Mouse (Mus musculus): ENCODE data around the gene Snx3. TPM values are rescaled to one million over a fixed set of nuclear protein-coding genes. Genes with fewer than 3 reads are reported as not detected.

Snx3 gene
- polyA plus RNA-seq, 1 experiment: 213 TPM

- H3K27ac ChIP-seq (ENCODE audit: insufficient read depth, low read depth, low read length): no peak overlapping the region
Observed at GRCm38 (mm10) chr10:42523556-42524162, 21.8 kb downstream of the Snx3 start.

GRCm38 (mm10) chr10:42525682-42526081, 23.9 kb downstream of the Snx3 start:
- TF ChIP-seq POLR2A (IDR thresholded peaks at IDR 0.05; ENCODE audit: low read depth, low read length): no peak
- TF ChIP-seq CTCF (IDR thresholded peaks at IDR 0.05; ENCODE audit: extremely low read depth, insufficient read length, insufficient replicate concordance, low read depth, low read length): no peak
- no peak overlapping the region for H3K27ac ChIP-seq (ENCODE audit: insufficient read depth, low read depth, low read length)
- H3K4me1 ChIP-seq (ENCODE audit: control insufficient read depth, insufficient read depth, insufficient read length, low read length): peaks cover 4% of the 10 kb centered on the region; the same call in 1 of the 2 replicates
- peaks cover 22% of the 10 kb centered on the region for H3K36me3 ChIP-seq (ENCODE audit: control insufficient read depth, insufficient read depth, low read length)
- no peaks in the 10 kb centered on the region for H3K27me3 ChIP-seq (ENCODE audit: control insufficient read depth, insufficient read depth, low read length)
- WGBS: over 99% methylated on average over 3 of the region's 3 CpGs
- no peak overlapping the region for H3K4me3 ChIP-seq (ENCODE audit: low read depth, low read length)

More at GRCm38 (mm10) chr10:42523556-42524162, 21.8 kb downstream of the Snx3 start:
- Histone ChIP-seq H3K36me3 (ENCODE audit: control insufficient read depth, insufficient read depth, low read length) (peaks cover 15% of the 10 kb centered on the region), H3K4me3 (ENCODE audit: low read depth, low read length) (no peak overlapping the region), H3K27me3 (ENCODE audit: control insufficient read depth, insufficient read depth, low read length) (no peaks in the 10 kb centered on the region), H3K4me1 (ENCODE audit: control insufficient read depth, insufficient read depth, insufficient read length, low read length) (peaks cover 4% of the 10 kb centered on the region; the same call in 1 of the 2 replicates)
- 66% methylated on average over 11 of the region's 11 CpGs for WGBS
- TF ChIP-seq CTCF (IDR thresholded peaks at IDR 0.05; ENCODE audit: extremely low read depth, insufficient read length, insufficient replicate concordance, low read depth, low read length) (no peak), POLR2A (IDR thresholded peaks at IDR 0.05; ENCODE audit: low read depth, low read length) (no peak)

DNA sequence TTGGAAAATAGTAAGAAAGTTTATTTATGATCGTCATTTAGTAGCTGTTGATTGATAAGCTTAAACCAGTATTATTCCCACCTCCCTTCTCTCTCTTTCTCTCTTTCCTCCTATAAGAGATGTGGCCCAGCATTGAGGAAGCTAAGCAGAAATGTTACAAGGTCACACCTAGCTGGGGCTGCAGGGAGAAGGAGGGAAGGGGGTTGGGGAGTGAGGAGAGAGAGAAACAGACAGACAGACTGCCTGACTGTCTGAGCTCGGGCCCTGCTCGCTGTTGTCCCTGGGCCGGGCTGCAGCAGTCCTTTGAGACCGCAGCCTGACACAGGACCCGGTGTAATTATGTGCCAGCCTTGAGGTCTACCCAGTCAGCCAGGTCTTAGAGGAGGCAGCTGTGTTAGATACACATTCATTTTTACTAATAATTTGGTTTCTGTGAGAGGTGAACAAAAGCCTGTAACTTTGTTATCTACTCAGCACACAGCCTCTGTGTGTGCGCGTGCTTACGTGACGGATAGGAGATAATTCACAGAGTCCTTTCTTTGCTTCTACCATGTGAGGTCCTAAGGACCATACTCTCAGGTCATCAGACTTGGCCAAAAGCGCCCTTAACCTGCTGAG, 32.1 kb downstream of the Snx3 start:
- no peaks in the 10 kb centered on the region for H3K4me1 ChIP-seq (ENCODE audit: control insufficient read depth, insufficient read depth, insufficient read length, low read length)
- no peaks in the 10 kb centered on the region for H3K27me3 ChIP-seq (ENCODE audit: control insufficient read depth, insufficient read depth, low read length)
- no peak overlapping the region for H3K4me3 ChIP-seq (ENCODE audit: low read depth, low read length)
- no peak overlapping the region for H3K27ac ChIP-seq (ENCODE audit: insufficient read depth, low read depth, low read length)
- peaks cover 40% of the 10 kb centered on the region for H3K36me3 ChIP-seq (ENCODE audit: control insufficient read depth, insufficient read depth, low read length)
- 91% methylated on average over 11 of the region's 11 CpGs for WGBS
- no peak for TF ChIP-seq POLR2A (IDR thresholded peaks at IDR 0.05; ENCODE audit: low read depth, low read length)
- TF ChIP-seq CTCF (IDR thresholded peaks at IDR 0.05; ENCODE audit: extremely low read depth, insufficient read length, insufficient replicate concordance, low read depth, low read length): no peak

GRCm38 (mm10) chr10:42537571-42538316, 35.9 kb downstream of the Snx3 start:
- no peak overlapping the region for H3K27ac ChIP-seq (ENCODE audit: insufficient read depth, low read depth, low read length)
- peaks cover 34% of the 10 kb centered on the region for H3K36me3 ChIP-seq (ENCODE audit: control insufficient read depth, insufficient read depth, low read length)
- no peaks in the 10 kb centered on the region for H3K4me1 ChIP-seq (ENCODE audit: control insufficient read depth, insufficient read depth, insufficient read length, low read length)
- H3K4me3 ChIP-seq (ENCODE audit: low read depth, low read length): no peak overlapping the region
- TF ChIP-seq CTCF (IDR thresholded peaks at IDR 0.05; ENCODE audit: extremely low read depth, insufficient read length, insufficient replicate concordance, low read depth, low read length) (no peak), POLR2A (IDR thresholded peaks at IDR 0.05; ENCODE audit: low read depth, low read length) (no peak)
- H3K27me3 ChIP-seq (ENCODE audit: control insufficient read depth, insufficient read depth, low read length): no peaks in the 10 kb centered on the region
- 83% methylated on average over 9 of the region's 9 CpGs for WGBS

DNA sequence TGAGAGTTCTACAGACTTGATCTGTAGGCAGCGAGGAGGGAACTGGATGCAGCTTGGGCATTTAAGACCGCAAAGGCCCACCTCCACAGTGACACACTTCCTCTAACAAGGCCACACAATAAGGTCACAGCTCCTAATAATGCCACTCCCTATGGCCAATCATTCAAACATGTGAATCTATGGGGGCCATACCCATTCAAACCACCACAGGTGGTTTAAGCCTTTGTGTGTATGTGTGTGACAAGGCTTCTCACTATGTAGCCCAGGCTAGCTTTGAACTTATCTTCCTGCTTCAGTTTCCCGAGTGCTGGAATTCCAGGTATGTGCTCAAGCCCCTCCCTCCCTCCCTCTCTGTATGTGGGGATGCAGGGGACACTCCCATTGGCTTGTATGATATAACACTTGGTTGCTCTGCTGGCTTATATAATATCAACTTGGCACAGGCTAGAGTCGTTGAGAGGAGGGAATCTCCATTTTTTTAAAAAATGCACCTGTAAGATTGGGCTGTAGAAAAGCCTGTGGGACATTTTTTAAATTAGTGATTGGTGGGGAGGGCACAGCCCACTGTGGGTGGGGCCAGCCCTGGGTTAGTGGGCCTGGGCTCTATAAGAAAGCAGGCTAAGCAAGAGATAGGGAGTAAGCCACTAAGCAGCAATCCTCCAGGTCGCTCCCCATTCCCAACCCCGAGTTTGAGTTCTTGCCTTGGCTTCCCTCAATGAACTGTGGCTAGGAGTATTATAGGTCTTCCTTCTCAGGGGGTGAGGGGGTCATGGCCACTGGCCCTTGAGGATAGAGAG, 44.1 kb downstream of the Snx3 start:
- no peak for TF ChIP-seq CTCF (IDR thresholded peaks at IDR 0.05; ENCODE audit: extremely low read depth, insufficient read length, insufficient replicate concordance, low read depth, low read length)
- no peak for TF ChIP-seq POLR2A (IDR thresholded peaks at IDR 0.05; ENCODE audit: low read depth, low read length)

GRCm38 (mm10) chr10:42546507-42546906, 44.7 kb downstream of the Snx3 start:
- Histone ChIP-seq H3K4me1 (ENCODE audit: control insufficient read depth, insufficient read depth, insufficient read length, low read length) (no peaks in the 10 kb centered on the region), H3K27ac (ENCODE audit: insufficient read depth, low read depth, low read length) (no peak overlapping the region), H3K4me3 (ENCODE audit: low read depth, low read length) (no peak overlapping the region), H3K36me3 (ENCODE audit: control insufficient read depth, insufficient read depth, low read length) (no peaks in the 10 kb centered on the region), H3K27me3 (ENCODE audit: control insufficient read depth, insufficient read depth, low read length) (0 out of 2 replicates have a peak, but pooled peaks cover 2% of the 10 kb centered on the region)
- TF ChIP-seq CTCF (IDR thresholded peaks at IDR 0.05; ENCODE audit: extremely low read depth, insufficient read length, insufficient replicate concordance, low read depth, low read length): no peak
- 89% methylated on average over 3 of the region's 3 CpGs for WGBS

More for the DNA sequence above, 44.1 kb downstream of the Snx3 start:
- Histone ChIP-seq H3K36me3 (ENCODE audit: control insufficient read depth, insufficient read depth, low read length) (no peaks in the 10 kb centered on the region), H3K27me3 (ENCODE audit: control insufficient read depth, insufficient read depth, low read length) (0 out of 2 replicates have a peak, but pooled peaks cover 2% of the 10 kb centered on the region), H3K4me3 (ENCODE audit: low read depth, low read length) (no peak overlapping the region), H3K4me1 (ENCODE audit: control insufficient read depth, insufficient read depth, insufficient read length, low read length) (no peaks in the 10 kb centered on the region), H3K27ac (ENCODE audit: insufficient read depth, low read depth, low read length) (no peak overlapping the region)
- WGBS: 74% methylated on average over 6 of the region's 6 CpGs
